In genomic region chr1:167384156-167384555, GRCm38 (mm10) we compare ENCODE assay signal across 15 mouse cellular contexts. TPM values are rescaled to one million over a fixed set of nuclear protein-coding genes. Genes with fewer than 3 reads are reported as not detected.
DNase-seq lines count a peak whose midpoint lies in the region; ATAC-seq and TF ChIP-seq lines count a peak whose summit lies in the region.
"Had no signal": no experiment of that assay in that cellular context is flagged by ENCODE, and none has a peak within 500 bp of the region (broad histone marks: within the 10 kb centered on the region; RNA-seq: fewer than 3 reads in every experiment).

No protein-coding gene starts in this region.

- no peaks in the 10 kb centered on the region for H3K36me3 ChIP-seq in kidney, embryonic 15.5 days
- peaks cover 70% of the 10 kb centered on the region for H3K36me3 ChIP-seq in liver, embryonic 12.5 days
- H3K36me3 ChIP-seq in stomach, embryonic 16.5 days (ENCODE audit: control insufficient read depth, insufficient read depth, low read length): no peaks in the 10 kb centered on the region
- H3K36me3 ChIP-seq: limb, embryonic 12.5 days; midbrain, embryonic 10.5 days; neural tube, embryonic 12.5 days had no signal

- no peak for TF ChIP-seq CTCF in cerebellum, adult 2 months (IDR thresholded peaks at IDR 0.05; ENCODE audit: borderline replicate concordance, insufficient read depth, low read depth, low read length)

- no peaks in the 10 kb centered on the region for H3K9me3 ChIP-seq in kidney, embryonic 15.5 days (replicated peaks)
- no peaks in the 10 kb centered on the region for H3K9me3 ChIP-seq in liver, embryonic 12.5 days (replicated peaks)
- no peaks in the 10 kb centered on the region for H3K9me3 ChIP-seq in stomach, embryonic 16.5 days (replicated peaks; ENCODE audit: control insufficient read depth, low read length)
- H3K9me3 ChIP-seq: limb, embryonic 12.5 days; midbrain, embryonic 10.5 days; neural tube, embryonic 12.5 days had no signal

- no peak for TF ChIP-seq POLR2A in cerebellum, adult 2 months (IDR thresholded peaks at IDR 0.05; ENCODE audit: borderline replicate concordance, insufficient read depth, low read length)

- WGBS in kidney, embryonic 15.5 days: 67% methylated on average over 3 of the region's 3 CpGs
- 19% methylated on average over 3 of the region's 3 CpGs for WGBS in liver, embryonic 12.5 days (ENCODE audit: insufficient replicate concordance)
- WGBS in stomach, embryonic 16.5 days: 49% methylated on average over 3 of the region's 3 CpGs
- 67% methylated on average over 3 of the region's 3 CpGs for WGBS in cerebellum, adult 2 months

- ATAC-seq in kidney, embryonic 15.5 days (replicated peaks; ENCODE audit: low FRiP score): peak; percentile 90
- peak; percentile 98 for ATAC-seq in liver, embryonic 12.5 days
- peak; percentile 87 for ATAC-seq in stomach, embryonic 16.5 days (ENCODE audit: insufficient read depth, low FRiP score)
- no peak for ATAC-seq in cerebellum, adult (ENCODE audit: insufficient number of reproducible peaks, low FRiP score, low TSS enrichment)

- DNase-seq in embryo, embryonic 11.5 days (ENCODE audit: low read depth, low spot score): peak; percentile 13
- DNase-seq in embryo, embryonic 10.5 days (ENCODE audit: low spot score): no peak
- no peak for DNase-seq in kidney, adult 8-10 months
- DNase-seq in cerebellum, adult 2 months: no peak
- DNase-seq: heart, postnatal 4 days; kidney, postnatal 4 days; right cerebral cortex, postnatal 14 days; thymus, postnatal 25 days had no signal

- no peak overlapping the region for H3K4me2 ChIP-seq in kidney, embryonic 15.5 days
- peak overlapping the region; percentile 79 for H3K4me2 ChIP-seq in liver, embryonic 12.5 days
- H3K4me2 ChIP-seq in stomach, embryonic 16.5 days (ENCODE audit: low read depth, low read length): no peak overlapping the region
- H3K4me2 ChIP-seq: limb, embryonic 12.5 days; neural tube, embryonic 12.5 days had no signal

- no peak overlapping the region for H3K27ac ChIP-seq in kidney, embryonic 15.5 days
- H3K27ac ChIP-seq in liver, embryonic 12.5 days: peak overlapping the region; percentile 100
- peak overlapping the region; percentile 85 for H3K27ac ChIP-seq in stomach, embryonic 16.5 days (ENCODE audit: low read length)
- H3K27ac ChIP-seq in cerebellum, adult 2 months (ENCODE audit: insufficient read depth, low read length): no peak overlapping the region
- H3K27ac ChIP-seq: limb, embryonic 12.5 days; midbrain, embryonic 10.5 days; neural tube, embryonic 12.5 days had no signal

- H3K4me1 ChIP-seq in kidney, embryonic 15.5 days: no peaks in the 10 kb centered on the region
- peaks cover 98% of the 10 kb centered on the region for H3K4me1 ChIP-seq in liver, embryonic 12.5 days
- peaks cover 13% of the 10 kb centered on the region for H3K4me1 ChIP-seq in stomach, embryonic 16.5 days (ENCODE audit: control insufficient read depth, insufficient read depth, low read length)
- H3K4me1 ChIP-seq in cerebellum, adult 2 months (ENCODE audit: control insufficient read depth, insufficient read depth, low read length): peaks cover 15% of the 10 kb centered on the region
- H3K4me1 ChIP-seq: limb, embryonic 12.5 days had no signal

- H3K9ac ChIP-seq in kidney, embryonic 15.5 days: no peak overlapping the region
- peak overlapping the region; percentile 82 for H3K9ac ChIP-seq in liver, embryonic 12.5 days
- H3K9ac ChIP-seq in stomach, embryonic 16.5 days (ENCODE audit: low read length): no peak overlapping the region
- H3K9ac ChIP-seq: limb, embryonic 12.5 days; neural tube, embryonic 12.5 days had no signal

- no peaks in the 10 kb centered on the region for H3K27me3 ChIP-seq in kidney, embryonic 15.5 days
- no peaks in the 10 kb centered on the region for H3K27me3 ChIP-seq in liver, embryonic 12.5 days (replicated peaks)
- H3K27me3 ChIP-seq in stomach, embryonic 16.5 days (ENCODE audit: control insufficient read depth, insufficient read depth, low read length): no peaks in the 10 kb centered on the region
- H3K27me3 ChIP-seq in cerebellum, adult 2 months (ENCODE audit: control insufficient read depth, insufficient read depth, low read length): no peaks in the 10 kb centered on the region

- no peak overlapping the region for H3K4me3 ChIP-seq in kidney, embryonic 15.5 days (replicated peaks)
- H3K4me3 ChIP-seq in liver, embryonic 12.5 days: peak overlapping the region; percentile 38
- H3K4me3 ChIP-seq in stomach, embryonic 16.5 days (replicated peaks; ENCODE audit: low read length): no peak overlapping the region
- H3K4me3 ChIP-seq in cerebellum, adult 2 months (replicated peaks; ENCODE audit: insufficient read depth, low read depth, low read length): no peak overlapping the region
- H3K4me3 ChIP-seq: limb, embryonic 12.5 days; midbrain, embryonic 10.5 days; neural tube, embryonic 12.5 days had no signal

RNA-seq across cellular contexts. Expression of gene Mgst3, which starts 9.5 kb away (rescaled TPM):
- 45.8 and 47.9 TPM in 2 replicates for polyA plus RNA-seq in kidney, embryonic 15.5 days (2015; fragmentation: Nextera tagmentation; extraction: Ambion mirVana)
- 388 and 396 TPM in 2 replicates for polyA plus RNA-seq in liver, embryonic 12.5 days (2016; fragmentation: Nextera tagmentation; extraction: Ambion mirVana)
- 212 and 275 TPM in 2 replicates for polyA plus RNA-seq in stomach, embryonic 16.5 days (2015; fragmentation: Nextera tagmentation; extraction: Ambion mirVana)
- polyA plus RNA-seq in cerebellum, adult 2 months (2012; rRNA removed): 272 and 279 TPM in 2 replicates

RNA-seq across cellular contexts. Expression of gene Aldh9a1, which starts 34.4 kb away (rescaled TPM):
- 51.0 and 56.6 TPM in 2 replicates for polyA plus RNA-seq in kidney, embryonic 15.5 days (2015; fragmentation: Nextera tagmentation; extraction: Ambion mirVana)
- 94.4 and 99.5 TPM in 2 replicates for polyA plus RNA-seq in liver, embryonic 12.5 days (2016; fragmentation: Nextera tagmentation; extraction: Ambion mirVana)
- polyA plus RNA-seq in stomach, embryonic 16.5 days (2015; fragmentation: Nextera tagmentation; extraction: Ambion mirVana): 84.8 and 85.6 TPM in 2 replicates
- polyA plus RNA-seq in cerebellum, adult 2 months (2012; rRNA removed): 42.5 and 45.0 TPM in 2 replicates

Comparison
In these comparisons a context has a peak if more than half of its experiments do, and no peak if none do; other contexts are left out.
1. H3K27ac ChIP-seq: peak in liver, embryonic 12.5 days (single experiment) and stomach, embryonic 16.5 days (single experiment); none in kidney, embryonic 15.5 days (single experiment) and cerebellum, adult 2 months (single experiment).